Mouse (Mus musculus): ENCODE measurements around the gene Txlna.

The Txlna gene

GRCm38 (mm10) chr4:129624281-129625028 lies 16.4 kb downstream of the Txlna start:
- DNase-seq (ENCODE audit: low spot score), result no peak

- no peak for DNase-seq (ENCODE audit: low spot score)
These were observed 17.2 kb downstream of the Txlna start, which contains the start of gene Ccdc28b for GRCm38 (mm10) chr4:129623681-129624091. TSS of gene Ccdc28b (minus strand) at chr4:129623947.

GRCm38 (mm10) chr4:129622803-129623535 lies 17.9 kb downstream of the Txlna start:
- DNase-seq (ENCODE audit: low spot score), result no peak

GRCm38 (mm10) chr4:129622120-129622802 lies 18.6 kb downstream of the Txlna start:
- no peak for DNase-seq (ENCODE audit: low spot score)

- DNase-seq (ENCODE audit: low spot score), result no peak
These were observed 19.5 kb downstream of the Txlna start for GRCm38 (mm10) chr4:129621283-129621841.

GRCm38 (mm10) chr4:129620419-129621282 lies 20.2 kb downstream of the Txlna start:
- DNase-seq (ENCODE audit: low spot score), result no peak

GRCm38 (mm10) chr4:129618786-129619691 lies 21.8 kb downstream of the Txlna start, which contains the start of gene Iqcc:
TSS of gene Iqcc (minus strand) at chr4:129619099.
- peak; percentile 88 for DNase-seq (ENCODE audit: low spot score)

GRCm38 (mm10) chr4:129618031-129618430 lies 22.8 kb downstream of the Txlna start:
- DNase-seq (ENCODE audit: low spot score), result no peak

GRCm38 (mm10) chr4:129617121-129617641 lies 23.7 kb downstream of the Txlna start:
- no peak for DNase-seq (ENCODE audit: low spot score)

GRCm38 (mm10) chr4:129616631-129617030 lies 24.2 kb downstream of the Txlna start:
- DNase-seq (ENCODE audit: low spot score), result no peak

GRCm38 (mm10) chr4:129615801-129616290 lies 25.0 kb downstream of the Txlna start:
- no peak for DNase-seq (ENCODE audit: low spot score)

- DNase-seq (ENCODE audit: low spot score), result no peak
These were observed 26.8 kb downstream of the Txlna start, which contains the start of gene Dcdc2b for GRCm38 (mm10) chr4:129614093-129614492. TSS of gene Dcdc2b (minus strand) at chr4:129614257.

GRCm38 (mm10) chr4:129610472-129610871 lies 30.4 kb downstream of the Txlna start:
- DNase-seq (ENCODE audit: low spot score), result no peak

GRCm38 (mm10) chr4:129610026-129610425 lies 30.8 kb downstream of the Txlna start:
- DNase-seq (ENCODE audit: low spot score), result no peak

GRCm38 (mm10) chr4:129609139-129609631 lies 31.7 kb downstream of the Txlna start:
- DNase-seq (ENCODE audit: low spot score), result no peak

- DNase-seq (ENCODE audit: low spot score), result no peak
These were observed 32.3 kb downstream of the Txlna start for GRCm38 (mm10) chr4:129608426-129609025.

- DNase-seq (ENCODE audit: low spot score), result peak; percentile 41
These were observed 40.4 kb downstream of the Txlna start, which contains the start of the genes Eif3i and Tmem234 for GRCm38 (mm10) chr4:129600233-129601158. TSS of gene Eif3i (minus strand) at chr4:129600648. TSS of gene Tmem234 (plus strand) at chr4:129600668.

- DNase-seq (ENCODE audit: low spot score), result no peak
These were observed 52.0 kb downstream of the Txlna start for GRCm38 (mm10) chr4:129588865-129589264.

Data from urinary bladder, postnatal 10 days (tissue).